Mouse (Mus musculus): ENCODE results near the gene Nyap1. TPM values are rescaled to one million over a fixed set of nuclear protein-coding genes. Genes with fewer than 3 reads are reported as not detected.
"Not testable (repeated sequence)": the region's sequence is repeated elsewhere in the genome, so short reads cannot be mapped to it uniquely, and the experiment has no call there.

Gene Nyap1
- total RNA-seq, 2 experiments from 2014 or later: 0.05 to 0.45 TPM

- intact Hi-C loops (cut with DNase I): loop anchor here (5.0 kb wide), 1 partner anchor 47 kb away; no protein-coding TSS in a partner anchor
- no peak for TF ChIP-seq CTCF (IDR thresholded peaks at IDR 0.05)
- Histone ChIP-seq H3K4me3 (no peak overlapping the region), H3K27ac (no peak overlapping the region)
- DNase-seq: no peak
Measured at GRCm38 (mm10) chr5:137734289-137735061, 6.9 kb downstream of the Nyap1 start.

GRCm38 (mm10) chr5:137733638-137734288 is 7.6 kb downstream of the Nyap1 start:
- no peak for TF ChIP-seq CTCF (IDR thresholded peaks at IDR 0.05)
- H3K4me3 ChIP-seq: no peak overlapping the region
- no peak for DNase-seq
- intact Hi-C loops (cut with DNase I): no loop called here
- no peak overlapping the region for H3K27ac ChIP-seq

GRCm38 (mm10) chr5:137726767-137727166 is 14.6 kb downstream of the Nyap1 start:
- intact Hi-C loops (cut with DNase I): no loop called here
- TF ChIP-seq CTCF (IDR thresholded peaks at IDR 0.05): no peak
- DNase-seq: no peak
- Histone ChIP-seq H3K4me3 (no peak overlapping the region), H3K27ac (no peak overlapping the region)

GRCm38 (mm10) chr5:137723840-137724239 is 17.6 kb downstream of the Nyap1 start:
- intact Hi-C loops (cut with DNase I): no loop called here
- Histone ChIP-seq H3K4me3 (no peak overlapping the region), H3K27ac (no peak overlapping the region)
- DNase-seq: no peak
- TF ChIP-seq CTCF (IDR thresholded peaks at IDR 0.05): no peak

DNA sequence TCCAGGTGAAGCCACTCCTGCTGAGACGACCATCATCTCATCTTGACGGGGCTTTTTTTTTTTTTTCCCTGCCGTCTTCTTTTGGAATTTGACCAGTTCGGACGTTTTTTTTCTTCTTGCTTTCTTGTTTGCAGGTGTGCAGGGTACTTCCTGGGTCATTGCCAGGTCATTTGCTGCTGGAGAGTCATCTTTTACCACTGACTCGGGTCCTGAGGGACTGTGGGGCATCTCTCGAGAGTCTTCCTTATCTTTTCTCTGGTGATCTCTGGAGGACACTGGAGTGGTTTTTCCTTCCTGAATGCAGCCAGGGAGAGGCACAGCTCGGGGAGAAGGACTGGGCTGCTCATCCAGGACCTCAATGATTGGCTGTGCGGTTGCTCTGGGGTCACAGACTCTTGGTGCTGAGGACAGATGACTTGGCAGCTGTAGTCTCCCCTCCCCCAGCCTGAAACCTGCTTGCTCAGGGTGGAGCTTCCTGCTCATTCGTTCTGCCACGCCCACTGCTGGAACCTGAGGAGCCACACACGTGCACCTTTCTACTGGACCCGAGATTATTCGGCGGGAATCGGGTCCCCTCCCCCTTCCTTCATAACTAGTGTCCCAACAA is 20.7 kb downstream of the Nyap1 start:
- intact Hi-C loops (cut with DNase I); H3K27ac ChIP-seq; DNase-seq: not testable (repeated sequence)
- 0 out of 2 replicates have a peak overlapping the region, but pooled peaks have one; percentile 17 for H3K4me3 ChIP-seq

DNA sequence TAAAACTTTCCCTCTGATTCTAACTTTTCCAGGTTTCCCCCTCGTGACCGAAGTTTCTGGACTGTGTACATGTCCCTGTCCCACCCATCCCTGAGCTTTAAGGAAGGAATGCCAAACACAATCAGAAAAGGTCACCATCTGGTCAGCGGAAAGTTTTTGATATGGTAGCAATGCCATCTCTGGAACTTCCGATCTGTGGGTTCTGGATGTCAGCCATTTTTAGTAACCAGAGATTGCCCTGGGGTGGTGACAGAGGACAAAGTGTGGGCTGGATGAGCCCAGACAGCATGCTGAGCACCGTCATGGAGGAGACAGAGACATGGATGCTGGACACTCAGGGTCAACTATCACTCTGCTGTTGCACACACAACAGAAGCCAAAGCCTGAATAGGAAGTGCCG is 22.3 kb downstream of the Nyap1 start:
- intact Hi-C loops (cut with DNase I): no loop called here
- TF ChIP-seq CTCF (IDR thresholded peaks at IDR 0.05): no peak
- no peak overlapping the region for H3K27ac ChIP-seq
- DNase-seq: no peak
- no peak overlapping the region for H3K4me3 ChIP-seq

DNA sequence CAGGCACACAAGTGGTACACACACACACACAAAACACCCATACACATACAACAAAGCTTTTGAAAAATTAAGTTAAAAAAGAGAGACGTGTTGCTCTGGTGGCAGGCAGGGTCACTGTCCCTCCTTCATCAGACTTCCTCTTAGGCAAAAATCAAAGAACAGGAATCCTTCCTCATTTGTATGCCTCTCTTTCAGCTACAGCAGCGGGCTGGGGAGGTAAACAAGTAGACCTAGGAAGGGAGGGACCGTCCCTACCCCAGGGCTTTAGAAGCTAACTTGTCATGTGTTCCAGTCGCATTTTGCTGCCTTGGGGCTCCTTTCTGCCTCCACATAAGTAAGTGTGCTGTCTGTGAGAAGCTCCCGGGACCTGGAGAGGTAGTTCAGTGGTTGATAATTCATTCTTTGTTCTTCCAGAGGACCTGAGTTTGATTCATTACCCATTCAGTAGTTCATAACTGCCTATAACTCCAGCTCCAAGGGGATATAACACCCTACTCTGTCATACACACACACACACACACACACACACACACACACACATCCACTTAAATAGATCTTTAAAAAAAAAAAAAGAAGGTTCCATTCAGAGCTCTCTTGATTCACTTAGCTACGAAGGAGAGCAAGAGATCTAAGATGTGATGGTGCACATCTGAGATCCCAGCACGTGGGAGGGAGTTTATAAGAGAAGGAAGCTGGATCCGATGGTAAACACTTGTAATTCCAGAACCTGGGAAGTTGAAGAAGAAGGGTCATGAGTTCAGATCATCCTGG is 23.2 kb downstream of the Nyap1 start:
- intact Hi-C loops (cut with DNase I): no loop called here
- no peak for DNase-seq
- Histone ChIP-seq H3K27ac (no peak overlapping the region), H3K4me3 (no peak overlapping the region)
- TF ChIP-seq CTCF (IDR thresholded peaks at IDR 0.05): no peak

DNA sequence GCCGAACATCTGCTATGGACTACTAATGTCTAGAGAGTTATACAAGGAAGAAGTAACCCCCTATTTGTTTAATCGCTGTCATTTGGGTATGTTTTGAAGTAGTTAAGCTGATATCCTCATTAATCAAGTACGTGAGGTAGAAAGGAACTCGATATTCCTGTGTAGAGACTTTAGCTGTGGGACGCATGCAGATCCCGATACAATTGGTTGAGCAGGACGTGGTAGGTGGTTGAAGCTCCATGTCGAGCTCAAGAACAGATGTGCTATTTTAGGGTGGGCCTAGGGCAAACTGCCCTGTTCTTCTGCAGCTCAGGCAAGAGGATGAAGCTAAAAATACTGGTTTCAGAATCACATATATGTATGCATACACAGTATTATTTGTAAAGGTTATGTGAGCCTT is 25.7 kb downstream of the Nyap1 start:
- Histone ChIP-seq H3K4me3 (no peak overlapping the region), H3K27ac (no peak overlapping the region)
- intact Hi-C loops (cut with DNase I): no loop called here
- no peak for DNase-seq
- no peak for TF ChIP-seq CTCF (IDR thresholded peaks at IDR 0.05)

GRCm38 (mm10) chr5:137713454-137713853 is 28.0 kb downstream of the Nyap1 start:
- intact Hi-C loops (cut with DNase I): no loop called here
- DNase-seq: no peak
- no peak for TF ChIP-seq CTCF (IDR thresholded peaks at IDR 0.05)
- Histone ChIP-seq H3K27ac (no peak overlapping the region), H3K4me3 (no peak overlapping the region)

DNA sequence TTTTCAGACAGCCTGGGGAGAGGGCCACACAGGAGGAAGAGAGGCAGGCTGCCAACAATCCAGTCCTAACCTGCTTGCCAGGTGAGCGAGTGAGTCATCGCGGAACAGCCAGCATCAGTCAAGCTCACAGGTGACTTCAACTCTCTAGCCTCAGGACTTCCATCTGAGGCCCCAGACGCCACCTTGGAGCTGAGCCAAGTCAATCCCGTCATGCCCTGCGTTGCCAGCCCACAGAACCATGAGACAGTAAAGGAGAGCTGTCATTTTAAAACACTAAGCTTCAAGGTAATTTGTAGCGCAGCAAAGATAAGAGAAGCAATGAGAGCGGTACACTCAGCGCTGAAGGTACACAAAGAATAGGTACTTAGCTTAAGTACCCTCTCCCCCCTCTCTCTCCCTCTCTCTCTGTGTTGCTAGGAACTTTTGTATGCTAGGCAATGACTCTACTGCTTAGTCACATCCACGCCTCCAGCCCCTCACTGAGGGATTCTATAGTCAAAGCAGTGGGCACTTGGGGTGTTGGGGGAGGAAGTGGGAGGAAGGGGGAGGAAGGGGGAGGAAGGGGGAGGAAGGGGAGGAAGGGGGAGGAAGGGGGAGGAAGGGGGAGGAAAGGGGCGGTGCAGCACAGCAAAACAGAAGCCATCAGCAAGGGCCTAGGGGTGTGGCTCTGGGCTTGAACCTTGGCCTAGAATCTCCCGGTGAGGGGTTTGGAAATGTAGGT is 34.3 kb downstream of the Nyap1 start:
- no peak for TF ChIP-seq CTCF (IDR thresholded peaks at IDR 0.05)
- no peak overlapping the region for H3K27ac ChIP-seq
- peak; percentile 28 for DNase-seq

DNA sequence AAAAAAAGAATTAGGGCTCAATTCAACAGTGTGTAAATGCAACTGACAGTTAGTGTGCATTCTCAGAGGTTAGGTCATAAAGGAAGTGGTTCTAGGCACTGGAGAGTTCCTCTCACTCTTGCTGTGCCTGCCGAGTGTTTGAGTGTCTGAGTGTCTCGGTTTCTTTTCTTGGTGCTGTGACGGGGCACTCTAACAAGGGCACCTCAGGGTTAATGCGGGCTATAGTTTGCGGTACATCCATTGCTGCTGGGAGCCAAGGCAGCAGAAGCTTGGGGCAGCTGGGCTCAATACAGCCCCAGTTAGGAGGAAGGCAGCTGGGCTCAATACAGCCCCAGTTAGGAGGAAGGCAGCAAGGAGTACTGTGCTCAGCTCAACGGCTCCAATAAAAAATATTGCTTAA is 36.2 kb downstream of the Nyap1 start:
- no peak overlapping the region for H3K4me3 ChIP-seq
- DNase-seq: no peak
- intact Hi-C loops (cut with DNase I): no loop called here
- H3K27ac ChIP-seq: no peak overlapping the region
- TF ChIP-seq CTCF (IDR thresholded peaks at IDR 0.05): no peak

More for the DNA sequence above, 34.3 kb downstream of the Nyap1 start:
- intact Hi-C loops (cut with DNase I): no loop called here
- no peak overlapping the region for H3K4me3 ChIP-seq

DNA sequence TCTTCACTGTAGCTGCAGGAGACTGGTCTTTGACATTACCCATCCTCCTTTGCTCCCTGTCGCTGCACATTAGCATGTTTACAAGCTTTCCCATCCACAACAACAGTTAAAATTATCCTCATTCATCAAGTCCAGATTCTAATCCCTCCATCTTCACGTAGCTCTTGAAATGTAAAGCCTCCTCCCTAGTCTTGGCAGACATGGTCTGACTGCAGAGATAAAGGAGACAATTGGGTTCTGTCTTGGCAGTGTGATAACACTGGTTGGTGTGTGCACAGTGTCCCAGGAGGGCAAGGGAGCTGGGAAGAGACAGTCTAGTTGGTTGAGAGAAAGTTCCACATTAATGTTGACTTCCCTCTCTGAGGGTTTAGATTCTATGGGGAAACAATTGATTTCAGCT is 41.6 kb downstream of the Nyap1 start:
- H3K27ac ChIP-seq: no peak overlapping the region
- no peak for TF ChIP-seq CTCF (IDR thresholded peaks at IDR 0.05)
- DNase-seq: no peak
- H3K4me3 ChIP-seq: no peak overlapping the region
- intact Hi-C loops (cut with DNase I): no loop called here
